Mouse (Mus musculus) left cerebral cortex, adult 9 months (tissue): ENCODE data around the gene Nab2.
A peak's percentile ranks its signal among the peaks of the same experiment; 100 is the strongest.
"Not testable (repeated sequence)": the region's sequence is repeated elsewhere in the genome, so short reads cannot be mapped to it uniquely, and the experiment has no call there.

Experiments used
- DNase-seq, 2 experiments: peaks; one replicate each; pipeline ENCODE4 v3.0.0; 2022; ENCODE audit warnings: low spot score in 2 of 2

The Nab2 gene

DNA sequence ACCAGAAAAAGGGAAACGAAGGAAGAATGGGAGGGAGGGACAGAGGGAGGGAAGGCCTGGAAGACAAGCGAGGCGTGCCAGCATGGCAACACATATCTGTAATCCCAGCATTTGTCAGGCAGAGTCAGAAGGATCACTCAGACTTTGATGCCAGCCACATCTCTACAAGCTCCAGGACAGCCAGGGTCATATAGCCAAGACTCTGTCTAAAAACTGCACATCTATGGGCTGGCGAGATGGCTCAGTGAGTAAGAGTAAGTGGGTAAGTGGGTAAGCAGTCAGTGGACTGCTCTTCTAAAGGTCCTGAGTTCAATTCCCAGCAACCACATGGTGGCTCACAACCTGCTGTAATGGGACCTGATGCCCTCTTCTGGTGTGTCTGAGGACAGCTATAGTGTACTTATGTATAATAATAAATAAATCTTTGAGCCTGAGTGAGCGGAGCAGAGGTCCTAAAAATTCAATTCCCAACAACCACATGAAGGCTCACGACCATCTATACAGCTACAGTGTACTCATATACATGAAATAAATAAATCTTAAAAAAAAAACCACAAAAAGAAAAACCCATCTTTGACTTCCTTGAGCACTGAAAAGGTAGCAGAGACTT is 5.8 kb upstream of the Nab2 start:
- no peak for DNase-seq

DNA sequence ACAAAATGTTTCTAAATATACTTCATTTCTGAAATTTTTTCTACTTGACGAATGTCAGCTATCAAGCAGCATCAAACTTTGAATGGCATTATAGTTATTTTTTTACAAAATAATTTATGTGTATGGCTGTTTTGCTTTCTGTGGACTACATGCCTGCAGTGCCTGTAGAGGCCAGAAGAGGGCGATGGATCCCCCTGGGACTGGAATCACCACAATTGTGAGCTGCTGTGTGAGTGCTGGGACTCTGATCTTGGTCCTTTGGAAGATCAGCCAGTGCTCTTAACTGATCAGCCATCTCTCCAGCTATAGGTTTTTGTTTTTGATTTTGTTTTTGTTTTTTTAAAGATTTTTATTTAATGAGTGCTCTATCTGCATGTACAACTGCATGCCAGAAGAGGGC is 2.9 kb upstream of the Nab2 start:
- no peak for DNase-seq

DNA sequence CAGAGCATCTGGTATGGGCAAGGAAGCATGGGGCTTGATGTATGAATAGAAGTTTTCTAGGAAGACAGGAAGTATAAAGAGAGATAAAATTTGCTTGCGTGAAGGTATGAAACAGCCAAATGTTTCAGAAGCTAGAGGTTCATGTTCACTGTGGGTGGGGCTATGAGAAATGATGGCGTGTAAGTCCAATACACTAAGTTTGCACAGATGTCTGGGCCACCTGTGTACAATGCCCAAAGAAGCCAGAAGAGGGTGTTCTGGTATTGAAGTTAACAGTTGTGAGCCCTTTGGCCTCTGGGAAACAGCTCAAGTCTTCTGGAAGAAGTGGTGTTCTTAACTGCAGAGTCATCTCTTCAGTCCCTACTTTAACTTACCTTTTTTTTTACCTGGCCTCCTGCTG is 1.8 kb upstream of the Nab2 start:
- DNase-seq = no peak

DNA sequence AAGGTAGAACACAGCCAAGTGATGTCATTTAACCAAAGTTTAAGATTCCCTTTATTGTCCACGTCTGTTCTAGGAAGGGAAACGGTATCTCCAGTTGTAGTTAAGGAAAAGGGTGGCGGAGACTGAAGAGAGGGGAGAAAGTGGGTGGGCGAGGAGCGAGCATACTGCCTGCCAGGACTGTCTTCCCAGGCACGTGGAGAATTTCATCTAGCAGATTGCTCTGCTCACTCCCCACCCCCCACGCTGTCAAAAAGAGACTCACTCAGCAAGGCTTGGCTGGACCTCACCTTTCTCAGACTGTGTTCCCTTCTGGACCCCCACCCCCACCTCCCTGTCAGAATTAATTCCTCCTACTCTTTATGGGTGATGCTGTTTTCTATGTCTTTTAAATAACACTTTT is 802 bp upstream of the Nab2 start:
- peak in 1 of 2 experiments; percentile 68 for DNase-seq

DNA sequence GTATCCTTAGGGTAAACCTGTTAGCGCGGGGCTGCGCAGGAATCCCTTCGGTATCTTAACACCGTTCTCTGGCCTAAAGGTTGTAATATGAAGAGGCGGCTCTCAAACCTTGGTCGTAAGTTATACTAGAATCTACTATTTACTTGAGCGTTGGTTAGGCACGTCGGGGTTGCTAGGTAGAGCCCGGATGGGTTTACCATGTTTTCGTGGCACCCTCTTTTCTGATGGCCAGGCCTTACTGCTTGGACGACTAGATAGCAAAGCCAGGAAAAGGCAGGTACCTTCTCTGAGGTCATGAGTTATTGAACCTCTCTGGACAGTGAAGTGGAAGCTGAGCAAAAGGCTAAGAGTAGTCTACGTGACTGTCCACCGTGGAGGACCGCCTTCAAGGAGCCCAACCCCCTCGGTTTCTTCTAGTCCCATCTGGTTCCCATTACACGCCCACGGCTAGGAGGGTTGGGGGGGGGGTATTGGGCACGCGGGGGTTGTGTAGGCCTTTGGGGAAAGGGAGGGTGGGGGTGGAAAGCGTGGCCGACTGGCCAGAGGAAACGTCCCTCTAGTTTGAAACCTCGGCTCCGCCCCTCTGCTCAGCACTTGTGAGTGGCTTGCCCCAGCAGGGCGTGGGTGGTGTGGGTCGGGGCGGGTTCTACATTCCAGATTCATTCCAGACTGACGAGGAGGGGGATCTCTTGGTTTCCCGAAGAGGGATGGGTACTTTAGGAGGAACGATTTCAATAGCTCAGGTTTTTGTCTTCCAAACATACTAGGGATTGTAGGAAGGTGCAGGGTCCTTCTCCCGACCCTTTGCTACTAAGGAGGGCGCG is 887 bp downstream of the Nab2 start:
- peak in 1 of 2 experiments; percentile 72 for DNase-seq

DNA sequence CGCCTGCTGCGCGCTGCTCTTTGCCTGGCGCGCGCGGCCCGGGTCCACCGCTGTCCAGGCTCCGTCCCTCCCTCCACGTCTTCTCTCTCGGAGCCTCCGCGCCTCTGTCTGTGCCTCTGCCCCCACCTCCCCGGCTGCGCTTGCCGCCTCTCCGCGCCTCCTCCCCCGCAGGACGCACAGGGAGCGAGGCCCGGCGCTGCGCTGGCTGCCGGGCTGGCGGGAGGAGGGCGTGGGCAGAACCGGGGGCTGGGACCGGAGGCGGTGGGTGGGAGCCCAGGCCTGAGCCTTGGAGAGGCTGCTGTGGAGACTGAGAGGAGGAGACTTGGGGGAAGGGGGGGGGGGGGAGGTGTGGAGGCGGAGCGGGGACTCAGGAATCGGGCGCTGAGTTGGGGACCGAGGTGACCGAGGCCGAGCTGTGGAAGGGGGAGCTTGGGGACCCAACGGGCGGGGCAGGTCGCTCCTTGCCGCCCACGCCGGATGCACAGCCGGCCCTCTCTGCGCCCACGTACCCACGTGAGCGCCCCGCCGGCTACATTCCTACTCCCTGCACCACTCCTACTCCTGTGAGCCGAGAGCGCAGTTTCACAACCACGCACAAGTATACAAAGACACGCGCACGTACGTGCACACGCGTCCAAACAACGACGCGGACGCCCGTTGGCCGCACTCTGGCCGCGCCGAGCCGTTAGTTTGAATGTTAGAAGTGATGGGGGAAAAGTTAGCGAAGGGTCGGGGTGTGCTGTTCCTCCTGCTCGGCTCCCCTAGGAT is 1.7 kb downstream of the Nab2 start, which contains the start of gene Nemp1:
TSS of gene Nemp1 (plus strand) at position 401 of the 768 bp plus-strand sequence.
- DNase-seq = peak in 1 of 2 experiments; percentile 79

DNA sequence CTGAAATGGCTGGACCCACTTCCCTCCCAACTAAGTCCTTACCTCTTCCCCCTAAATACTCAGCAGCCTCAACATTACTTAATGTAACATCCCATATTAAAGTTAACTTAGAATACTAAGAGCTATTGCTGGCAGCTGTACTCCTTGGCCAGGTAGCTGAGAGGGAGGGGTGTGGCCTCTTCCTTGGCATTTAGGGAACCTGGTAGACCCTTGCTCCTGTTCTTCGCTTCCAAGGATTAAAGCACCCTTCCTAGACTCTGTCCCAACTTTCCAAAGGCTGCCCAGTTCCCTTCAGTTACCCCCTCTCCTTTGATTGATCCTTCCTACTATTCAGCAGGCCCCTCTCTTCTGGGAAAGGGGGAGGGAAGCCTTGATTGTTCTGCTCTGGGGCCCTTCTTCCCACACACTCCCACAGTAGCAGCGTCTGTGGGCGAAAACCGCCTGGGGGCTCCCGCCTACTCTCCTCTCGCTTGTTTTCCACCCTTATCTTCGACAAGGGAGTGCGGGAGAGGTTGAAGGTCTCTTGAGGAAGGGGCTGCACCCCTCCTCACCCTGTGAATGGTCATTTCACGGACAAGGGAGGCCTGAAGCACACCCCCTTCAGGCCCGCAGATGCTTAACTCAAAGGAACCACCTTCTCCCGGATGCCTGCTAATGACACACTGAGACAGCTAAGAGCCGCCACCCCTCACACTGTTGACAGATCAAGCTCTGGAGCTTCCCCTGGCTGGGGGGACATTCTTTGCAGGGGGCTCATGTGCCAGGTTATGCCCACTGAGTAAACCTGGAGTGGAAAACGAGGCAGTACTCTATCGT is 2.8 kb downstream of the Nab2 start:
- peak in 1 of 2 experiments; percentile 26 for DNase-seq

DNA sequence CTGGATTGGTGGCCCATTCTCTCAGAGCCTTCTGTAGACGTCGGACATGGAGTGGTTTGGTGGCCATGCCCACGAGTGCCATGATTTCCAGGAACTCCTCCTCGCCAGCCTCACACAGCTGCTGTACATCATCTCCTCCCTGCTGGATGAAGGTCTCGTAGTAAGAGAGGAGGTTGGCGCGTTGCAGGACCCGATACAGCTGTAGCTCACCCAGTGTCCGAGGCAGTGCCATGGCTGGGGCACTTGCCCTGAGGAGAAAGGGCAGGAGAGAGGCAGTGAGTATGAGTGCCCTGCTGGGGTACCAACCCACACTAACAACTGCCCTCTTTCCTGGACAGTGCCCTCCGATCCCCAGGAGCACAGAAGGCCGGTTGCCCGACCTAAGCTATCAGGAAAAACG is 3.5 kb downstream of the Nab2 start:
- DNase-seq = no peak

DNA sequence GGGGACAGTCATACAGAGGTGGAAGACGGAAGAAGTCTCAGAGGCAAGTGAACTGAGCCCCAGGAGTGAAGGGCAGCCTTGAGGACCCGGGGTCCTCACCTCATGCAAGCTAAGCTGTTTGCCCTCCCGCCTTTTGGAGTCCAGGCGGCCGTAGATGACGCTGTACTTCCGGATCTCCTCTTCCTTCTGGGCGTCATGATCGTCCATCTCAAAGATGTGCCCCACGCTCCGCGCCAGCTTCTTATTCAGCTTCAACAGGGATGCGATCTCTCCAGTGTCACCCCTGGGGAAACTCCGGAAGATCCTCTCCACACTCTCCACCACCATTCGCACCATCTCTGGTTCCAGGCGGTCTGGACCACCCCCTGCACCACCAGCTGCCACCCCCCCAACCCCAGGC is 4.2 kb downstream of the Nab2 start:
- DNase-seq = no peak

DNA sequence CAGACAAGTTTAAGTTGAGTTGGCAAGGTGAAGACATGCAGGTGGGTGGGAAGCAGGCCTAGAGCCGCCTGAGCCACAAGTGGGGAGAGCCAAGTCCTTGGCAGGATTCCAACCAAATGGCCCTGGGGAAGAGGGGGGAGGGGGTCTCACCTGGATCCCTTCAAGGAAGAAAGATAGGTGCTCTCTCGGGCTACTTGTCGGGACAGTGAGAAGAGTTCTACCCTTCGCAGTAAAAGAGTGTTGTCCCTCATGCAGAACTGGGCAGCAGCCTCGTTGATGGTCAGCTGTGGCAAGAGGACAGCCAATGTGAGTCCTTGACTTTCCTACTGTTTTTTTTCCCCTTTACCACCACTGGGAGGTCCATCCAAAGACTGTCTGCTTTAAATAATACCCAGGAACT is 4.8 kb downstream of the Nab2 start:
- no peak for DNase-seq

DNA sequence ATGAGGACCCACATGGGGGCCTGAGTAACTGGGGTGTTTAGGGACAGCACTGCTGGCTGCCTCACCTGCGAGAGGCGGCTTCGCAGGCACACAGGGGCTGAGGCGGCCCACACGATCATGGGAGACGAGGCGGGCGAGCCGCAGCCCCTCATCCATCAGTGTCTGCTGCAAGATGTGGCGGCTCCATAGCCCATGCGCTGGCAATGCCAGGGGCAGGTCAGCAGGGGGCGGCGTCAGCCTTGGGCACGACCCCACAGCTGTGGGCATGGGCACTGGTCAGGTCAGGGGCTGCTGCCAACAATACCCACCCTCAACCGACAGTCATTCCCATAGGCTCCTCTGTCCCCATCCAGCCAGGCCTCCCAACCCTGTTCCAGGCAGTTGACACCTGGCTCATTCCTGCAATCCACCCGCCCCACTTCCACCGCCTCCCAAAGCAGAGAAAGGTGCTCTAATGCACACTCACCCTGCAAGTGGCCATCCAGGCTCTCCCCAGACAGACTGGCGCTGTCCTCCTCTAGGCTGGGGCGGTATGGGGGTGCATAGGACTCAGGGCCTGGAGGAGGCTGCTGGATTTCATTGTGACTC is 5.6 kb downstream of the Nab2 start:
- DNase-seq = peak in 1 of 2 experiments; percentile 44

DNA sequence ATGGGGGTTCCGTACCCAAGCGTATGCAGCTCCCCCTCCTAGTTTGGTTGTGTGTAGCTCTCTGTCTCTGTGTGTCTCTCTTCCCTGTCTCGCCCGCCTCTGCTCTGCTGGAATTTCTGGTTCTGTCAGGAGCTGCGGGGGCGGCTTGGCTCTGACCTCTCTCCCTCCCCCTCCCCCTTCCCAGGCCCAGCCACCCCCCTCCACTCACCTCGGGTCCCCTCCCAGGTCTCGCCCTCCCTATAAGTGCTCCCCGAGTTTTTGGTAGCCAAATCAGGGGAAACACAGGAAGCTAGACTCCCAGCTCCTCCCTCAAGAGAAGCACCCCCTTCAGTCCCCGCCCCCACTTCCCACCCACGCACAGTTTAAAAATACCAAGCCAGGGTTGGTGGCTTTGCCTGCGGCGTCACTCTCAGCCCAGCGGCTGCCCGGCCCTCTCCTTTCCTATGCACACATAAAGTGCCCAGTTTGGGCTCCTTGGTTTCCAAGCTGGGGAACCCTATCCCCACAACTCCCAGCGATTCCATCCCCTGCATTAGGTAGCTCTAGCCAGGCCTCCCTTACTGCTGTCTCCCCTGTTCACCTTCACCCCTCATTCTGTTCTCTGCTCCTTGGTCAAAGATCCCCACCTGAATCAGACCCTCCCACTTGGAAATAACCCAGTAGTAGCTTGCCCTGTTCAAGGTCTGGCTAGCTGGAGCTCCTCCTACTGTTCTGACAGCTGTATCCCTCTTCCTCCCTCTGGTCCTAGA is 6.3 kb downstream of the Nab2 start:
- DNase-seq = peak in 1 of 2 experiments; percentile 64

DNA sequence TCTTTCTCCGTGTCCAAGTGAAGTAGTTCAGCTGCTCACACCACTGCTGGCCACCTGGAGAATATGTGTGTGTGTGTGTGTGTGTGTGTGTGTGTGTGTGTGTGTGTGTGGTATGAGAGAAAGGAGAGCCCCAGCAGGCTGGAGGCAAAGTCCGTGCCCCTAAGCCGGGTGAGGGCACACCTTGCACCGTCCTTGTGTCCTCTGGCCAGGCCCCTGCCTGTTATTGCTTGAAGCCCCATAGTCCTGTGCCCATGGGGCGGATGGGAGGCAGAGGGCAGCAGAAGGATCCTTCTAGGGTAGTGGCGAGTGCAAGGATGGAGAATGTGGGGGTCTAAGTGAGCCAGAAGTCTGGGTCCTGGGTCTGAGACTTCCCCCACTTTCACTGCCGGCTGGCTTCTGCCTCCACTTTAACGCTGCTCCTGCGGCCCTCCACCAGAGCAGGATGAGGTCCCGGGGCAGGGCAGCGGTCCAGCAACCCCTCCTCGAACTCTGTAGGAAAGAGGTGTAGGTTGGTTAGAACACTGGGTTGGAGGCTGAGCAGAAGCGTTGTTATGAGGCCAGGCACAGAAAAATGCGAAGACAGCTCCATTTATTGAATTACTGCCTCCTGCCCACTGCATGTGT is 7.0 kb downstream of the Nab2 start:
- DNase-seq = peak in 1 of 2 experiments; percentile 16

DNA sequence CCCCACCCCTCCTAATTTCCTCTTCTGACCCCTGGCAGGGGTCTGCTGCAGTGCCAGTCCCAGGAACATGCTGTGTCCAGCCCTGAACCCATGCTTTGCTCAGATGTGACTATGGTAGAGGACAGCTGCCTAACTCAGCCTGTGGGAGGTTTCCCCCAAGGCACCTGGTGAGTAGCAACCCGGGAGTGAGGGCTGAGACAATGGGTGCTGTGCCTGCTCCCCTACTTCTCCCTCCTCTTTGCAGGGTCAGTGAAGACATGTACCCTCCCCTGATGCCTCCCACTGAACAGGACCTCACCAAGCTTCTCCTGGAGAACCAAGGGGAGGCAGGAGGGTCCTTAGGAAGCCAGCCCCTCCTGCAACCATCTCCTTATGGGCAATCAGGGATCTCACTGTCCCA is 8.8 kb downstream of the Nab2 start:
- no peak for DNase-seq

DNA sequence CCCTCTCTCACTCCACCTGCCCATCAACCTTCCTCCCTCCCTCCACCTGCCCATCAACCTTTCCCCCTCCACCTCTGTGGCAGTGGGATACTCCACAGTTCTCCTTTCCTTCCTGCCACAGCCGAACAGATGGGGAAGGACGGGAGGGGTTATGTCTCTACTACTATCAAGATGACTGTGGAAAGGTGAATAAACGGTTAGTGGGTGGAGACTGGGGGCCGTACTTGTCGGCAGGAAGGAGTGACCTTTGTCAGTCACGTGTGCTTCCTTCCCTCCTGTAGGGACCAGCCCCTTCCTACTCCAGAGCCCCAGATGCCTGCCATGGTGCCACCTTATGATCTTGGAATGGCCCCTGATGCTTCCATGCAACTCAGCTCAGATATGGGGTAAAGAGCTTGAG is 10.3 kb downstream of the Nab2 start:
- DNase-seq = no peak

DNA sequence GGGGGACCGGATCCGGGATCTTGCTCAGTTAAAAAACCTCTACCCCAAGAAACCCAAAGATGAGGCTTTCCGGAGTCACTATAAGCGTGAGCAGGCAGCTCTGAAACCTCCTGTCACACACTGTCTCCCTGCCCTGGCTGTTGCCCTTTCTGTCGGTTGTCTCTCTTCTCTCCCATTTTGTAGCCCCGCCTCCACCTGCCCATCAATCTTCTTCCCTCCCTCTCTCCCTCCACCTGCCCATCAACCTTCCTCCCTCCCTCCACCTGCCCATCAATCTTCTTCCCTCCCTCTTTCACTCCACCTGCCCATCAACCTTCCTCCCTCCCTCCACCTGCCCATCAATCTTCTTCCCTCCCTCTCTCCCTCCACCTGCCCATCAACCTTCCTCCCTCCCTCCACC is 10.8 kb downstream of the Nab2 start:
- not testable (repeated sequence) for DNase-seq

DNA sequence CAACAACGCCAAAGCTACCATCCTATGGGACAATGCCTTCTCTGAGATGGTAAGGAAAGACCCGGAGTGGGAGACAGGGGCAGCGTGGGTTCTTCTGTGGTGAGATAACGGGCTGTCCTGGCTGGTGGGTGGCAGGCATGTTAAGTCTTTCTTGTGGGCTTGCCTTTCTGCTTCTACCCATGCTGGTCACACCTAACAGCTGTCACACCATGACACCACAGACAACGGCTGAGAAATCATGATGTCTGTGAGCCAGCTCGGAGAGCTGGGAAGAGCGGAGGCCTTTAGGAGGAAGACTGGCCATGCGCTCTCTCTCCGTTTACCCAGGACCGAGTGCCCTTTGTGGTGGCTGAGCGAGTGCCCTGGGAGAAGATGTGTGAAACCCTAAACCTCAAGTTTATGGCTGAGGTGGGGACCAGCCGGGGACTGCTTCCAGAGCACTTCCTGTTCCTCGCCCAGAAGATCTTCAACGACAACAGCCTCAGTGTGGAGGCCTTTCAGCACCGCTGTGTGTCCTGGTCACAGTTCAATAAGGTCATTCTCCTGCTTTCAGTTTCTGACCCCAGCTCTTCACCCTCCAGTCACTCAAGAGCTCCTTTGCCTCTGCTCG is 13.3 kb downstream of the Nab2 start:
- DNase-seq = no peak

DNA sequence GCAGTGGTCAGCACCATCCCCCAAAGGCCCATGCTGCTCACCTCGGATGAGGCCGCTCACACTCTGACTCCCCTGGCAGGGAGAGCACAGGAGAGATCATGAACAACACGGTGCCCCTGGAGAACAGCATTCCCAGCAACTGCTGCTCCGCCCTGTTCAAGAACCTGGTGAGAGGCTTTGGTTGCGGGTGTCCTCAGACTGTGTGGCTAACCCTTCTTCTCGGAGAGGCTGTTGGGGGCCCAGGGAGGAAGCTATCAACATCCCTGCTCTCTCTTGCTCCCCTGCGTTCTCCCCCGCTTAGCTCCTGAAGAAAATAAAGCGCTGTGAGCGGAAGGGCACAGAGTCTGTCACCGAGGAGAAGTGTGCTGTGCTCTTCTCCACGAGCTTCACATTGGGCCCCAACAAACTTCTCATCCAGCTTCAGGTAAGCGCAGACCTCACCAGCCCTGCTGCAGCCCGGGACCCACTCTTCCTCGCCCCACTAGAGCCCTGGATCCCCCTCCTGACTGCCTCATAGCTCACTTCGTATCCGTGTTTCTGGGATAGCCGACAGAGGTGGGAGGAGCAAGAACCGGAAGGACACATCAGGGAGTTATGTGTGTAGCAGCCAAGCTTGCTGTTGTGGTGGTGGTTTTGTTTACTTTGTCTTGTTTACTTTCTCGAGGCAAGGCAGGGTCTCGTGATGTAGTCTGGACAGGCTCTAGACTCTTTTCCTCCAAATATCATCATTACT is 15.3 kb downstream of the Nab2 start:
- DNase-seq = no peak

DNA sequence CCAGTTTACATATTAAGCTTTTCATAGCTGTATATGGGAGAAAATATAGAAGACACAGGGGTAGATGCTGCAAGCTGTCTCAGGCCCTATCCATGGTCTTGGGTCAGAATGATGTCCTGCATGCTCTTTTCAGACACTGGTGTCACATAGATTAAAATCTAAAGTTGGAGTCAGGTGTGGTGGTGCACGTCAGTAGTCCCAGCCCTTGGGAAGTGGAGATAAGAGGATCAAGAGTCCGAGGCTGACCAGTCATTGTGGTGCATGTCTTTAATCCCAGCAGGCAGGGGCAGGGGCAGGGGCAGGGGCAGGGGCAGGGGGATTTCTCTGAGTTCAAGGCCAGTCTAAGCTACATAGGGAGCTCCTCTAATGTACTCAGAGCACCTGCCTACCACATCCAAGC is 22.6 kb downstream of the Nab2 start:
- DNase-seq = no peak
